Mouse (Mus musculus): ENCODE data around the gene Psme4. TPM values are rescaled to one million over a fixed set of nuclear protein-coding genes. Genes with fewer than 3 reads are reported as not detected.

Psme4 gene
- polyA plus RNA-seq, 1 experiment from 2014 or later = 38.3 TPM

DNA sequence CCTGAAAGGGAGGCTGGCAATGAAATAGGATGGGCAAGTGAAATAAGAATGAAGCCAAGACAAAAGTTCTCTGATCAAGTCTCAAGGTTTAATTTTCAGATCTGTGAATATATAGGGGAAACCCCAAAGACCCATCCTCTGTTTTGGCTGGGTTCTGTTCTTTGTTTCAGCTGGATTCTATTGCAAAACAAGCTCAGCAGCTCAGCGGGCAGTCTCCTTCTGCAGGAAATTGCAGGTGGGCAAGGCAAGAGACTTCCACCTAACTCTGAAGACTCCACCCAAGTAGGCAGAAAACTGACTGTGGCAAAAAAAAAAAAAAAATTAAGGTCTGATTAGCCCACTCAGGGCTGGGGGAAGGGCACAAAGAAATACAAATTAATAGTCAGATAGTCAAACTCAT is 9.6 kb upstream of the Psme4 start:
- no peaks in the 10 kb centered on the region for H3K4me1 ChIP-seq
- WGBS = 73% methylated on average over 1 of the region's 1 CpGs
- ATAC-seq (ENCODE audit: low FRiP score, low read depth) = no peak

DNA sequence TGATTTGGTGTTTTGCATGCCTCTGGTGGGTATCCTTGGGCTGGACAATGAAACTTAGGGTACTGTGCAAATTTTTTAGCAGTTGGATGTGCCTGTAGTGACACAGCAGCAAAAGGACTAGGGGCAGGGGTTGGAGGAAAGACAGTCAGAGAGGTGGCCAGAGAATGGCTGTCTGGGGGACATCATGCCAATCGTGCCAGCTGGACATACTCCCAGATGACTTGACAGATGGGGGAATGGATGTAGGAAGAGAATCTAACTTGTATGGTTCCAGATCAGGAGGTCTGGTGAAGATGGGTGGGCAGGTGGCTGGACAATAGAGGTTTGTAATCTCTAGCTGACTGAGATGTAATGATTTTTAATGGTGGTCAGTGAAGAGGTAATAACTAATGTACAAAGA is 6.5 kb upstream of the Psme4 start:
- Histone ChIP-seq H3K9ac (replicated peaks) (no peak overlapping the region), H3K36me3 (no peaks in the 10 kb centered on the region), H3K27me3 (no peaks in the 10 kb centered on the region), H3K27ac (replicated peaks) (no peak overlapping the region), H3K4me3 (no peak overlapping the region), H3K4me2 (replicated peaks) (no peak overlapping the region), H3K9me3 (no peaks in the 10 kb centered on the region), H3K4me1 (no peaks in the 10 kb centered on the region)
- WGBS = 73% methylated on average over 1 of the region's 1 CpGs
- ATAC-seq (ENCODE audit: low FRiP score, low read depth) = no peak

More for the DNA sequence above, 9.6 kb upstream of the Psme4 start:
- Histone ChIP-seq H3K9me3 (no peaks in the 10 kb centered on the region), H3K9ac (replicated peaks) (no peak overlapping the region), H3K27ac (replicated peaks) (no peak overlapping the region), H3K36me3 (no peaks in the 10 kb centered on the region), H3K4me2 (replicated peaks) (no peak overlapping the region), H3K4me3 (no peak overlapping the region), H3K27me3 (no peaks in the 10 kb centered on the region)

DNA sequence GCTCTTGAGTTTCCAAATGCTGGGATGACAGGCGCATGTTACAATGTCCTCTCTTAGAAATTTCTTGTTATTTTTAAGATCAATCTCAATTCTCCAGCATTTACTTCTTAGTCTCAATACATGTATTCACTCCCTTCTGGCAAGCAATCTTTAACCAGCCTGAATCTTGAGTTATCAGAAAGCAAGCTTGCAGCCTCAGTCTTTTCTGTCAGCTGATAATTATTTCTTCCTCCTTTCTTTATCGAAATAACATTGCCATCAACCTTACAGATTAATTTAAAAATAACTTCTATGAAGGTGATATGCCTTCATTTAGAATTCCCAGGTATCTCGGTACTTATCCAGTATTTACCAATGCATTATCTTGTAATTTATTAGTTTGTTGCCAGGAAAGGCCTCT is 709 bp upstream of the Psme4 start:
- ATAC-seq (ENCODE audit: low FRiP score, low read depth) = no peak
- H3K4me3 ChIP-seq = peak overlapping the region; percentile 96
- peak overlapping the region; percentile 64 for H3K4me2 ChIP-seq (replicated peaks)
- no peak overlapping the region for H3K27ac ChIP-seq (replicated peaks)
- 81% methylated on average over 3 of the region's 3 CpGs for WGBS
- peaks cover 12% of the 10 kb centered on the region for H3K4me1 ChIP-seq
- H3K9me3 ChIP-seq = no peaks in the 10 kb centered on the region
- H3K9ac ChIP-seq (replicated peaks) = no peak overlapping the region
- H3K27me3 ChIP-seq = no peaks in the 10 kb centered on the region
- H3K36me3 ChIP-seq = no peaks in the 10 kb centered on the region

DNA sequence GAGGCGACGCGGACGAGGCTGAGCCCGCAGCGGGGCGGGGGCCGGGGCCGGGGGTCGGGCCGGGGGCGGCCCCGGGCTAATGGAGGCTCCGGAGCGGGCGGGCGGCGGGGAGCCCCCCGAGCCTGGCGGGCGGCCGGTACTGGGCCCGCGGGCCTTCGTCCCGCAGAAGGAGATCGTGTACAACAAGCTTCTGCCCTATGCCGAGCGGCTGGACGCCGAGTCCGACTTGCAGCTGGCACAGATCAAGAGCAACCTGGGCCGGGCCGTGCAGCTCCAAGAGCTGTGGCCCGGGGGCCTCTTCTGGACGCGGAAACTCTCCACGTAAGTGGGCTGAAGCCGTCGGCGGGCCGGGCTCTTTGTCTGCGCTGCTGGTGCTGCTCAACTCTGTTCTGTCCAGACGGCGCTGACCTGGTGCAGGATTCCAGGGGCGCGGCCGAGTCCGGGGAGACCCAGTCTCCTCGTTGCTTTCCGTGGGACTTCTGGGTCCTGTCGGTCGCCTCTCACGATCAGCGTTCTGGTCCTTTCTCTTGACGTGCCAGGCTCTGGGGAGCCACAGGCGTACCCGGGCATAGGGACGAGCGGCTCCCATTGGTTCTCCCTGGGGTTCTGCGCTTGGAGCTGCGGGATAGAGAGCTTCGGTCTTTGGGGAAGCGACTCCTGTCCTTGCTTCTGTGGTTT is 517 bp downstream of the Psme4 start:
- Histone ChIP-seq H3K27me3 (no peaks in the 10 kb centered on the region), H3K4me1 (peaks cover 12% of the 10 kb centered on the region)
- under 1% methylated on average over 58 of the region's 64 CpGs for WGBS

DNA sequence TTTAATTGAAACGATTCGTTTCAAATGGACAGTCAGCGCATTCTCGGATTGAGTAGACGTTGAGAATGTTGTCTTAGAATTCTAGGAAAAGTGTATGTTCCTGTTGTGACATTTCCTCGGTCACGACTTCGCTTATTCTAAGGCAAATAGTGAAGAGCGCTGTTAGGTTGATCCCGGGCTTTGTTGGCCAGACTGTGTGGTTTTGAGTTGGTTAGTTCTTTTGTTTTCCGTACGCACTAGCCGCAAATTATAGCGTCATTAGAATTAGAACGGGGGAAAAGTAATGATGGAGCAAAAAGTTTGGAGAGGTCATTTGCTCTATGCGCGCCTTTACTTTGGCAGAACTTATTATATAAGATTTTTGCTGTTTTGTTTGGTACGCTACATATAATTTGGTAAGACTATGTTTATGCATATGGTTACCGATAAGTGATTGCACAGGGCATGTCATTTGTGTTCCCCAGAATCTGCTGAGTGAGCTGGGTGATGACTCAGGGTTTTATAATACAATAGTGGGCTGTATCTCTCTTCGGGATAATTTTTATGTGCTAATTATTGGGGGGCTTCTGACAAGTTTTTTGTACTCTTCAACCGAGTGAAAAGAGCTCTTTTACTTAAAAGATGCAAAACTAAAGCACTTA is 1.4 kb downstream of the Psme4 start:
- H3K4me2 ChIP-seq (replicated peaks) = peak overlapping the region; percentile 64
- H3K27ac ChIP-seq (replicated peaks) = peak overlapping the region; percentile 92
- no peak for ATAC-seq (ENCODE audit: low FRiP score, low read depth)
- WGBS = 4% methylated on average over 21 of the region's 21 CpGs
- H3K27me3 ChIP-seq = no peaks in the 10 kb centered on the region
- peak overlapping the region; percentile 97 for H3K9ac ChIP-seq (replicated peaks)
- peak overlapping the region; percentile 96 for H3K4me3 ChIP-seq
- H3K4me1 ChIP-seq = peaks cover 18% of the 10 kb centered on the region
- no peaks in the 10 kb centered on the region for H3K36me3 ChIP-seq
- H3K9me3 ChIP-seq = no peaks in the 10 kb centered on the region

More for the DNA sequence above, 517 bp downstream of the Psme4 start:
- peak overlapping the region; percentile 97 for H3K9ac ChIP-seq (replicated peaks)
- peak; percentile 79 for ATAC-seq (ENCODE audit: low FRiP score, low read depth)
- H3K4me2 ChIP-seq (replicated peaks) = peak overlapping the region; percentile 64
- no peaks in the 10 kb centered on the region for H3K36me3 ChIP-seq
- H3K27ac ChIP-seq (replicated peaks) = peak overlapping the region; percentile 92
- H3K4me3 ChIP-seq = peak overlapping the region; percentile 96
- no peaks in the 10 kb centered on the region for H3K9me3 ChIP-seq

DNA sequence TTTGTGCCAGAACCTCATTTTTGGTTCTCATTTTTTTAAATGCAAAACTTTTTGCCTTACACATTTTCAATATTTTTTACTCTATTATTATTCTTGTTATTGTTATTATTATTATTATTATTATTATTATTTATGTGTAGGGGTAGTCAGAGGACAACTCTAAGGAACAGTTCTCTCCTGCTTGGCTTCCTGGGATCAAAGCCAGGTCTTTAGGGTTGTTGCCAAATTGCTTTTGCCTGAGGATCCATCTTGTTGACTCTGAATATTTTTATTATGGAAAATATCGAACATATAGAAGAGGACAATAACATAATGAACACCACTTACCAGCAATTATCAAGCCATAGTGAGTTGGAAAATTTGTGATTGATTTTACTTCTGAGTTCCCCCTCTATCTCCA is 3.1 kb downstream of the Psme4 start:
- Histone ChIP-seq H3K36me3 (no peaks in the 10 kb centered on the region), H3K27ac (replicated peaks) (no peak overlapping the region), H3K4me1 (peaks cover 18% of the 10 kb centered on the region), H3K27me3 (no peaks in the 10 kb centered on the region), H3K9ac (replicated peaks) (no peak overlapping the region), H3K4me2 (replicated peaks) (no peak overlapping the region), H3K9me3 (no peaks in the 10 kb centered on the region), H3K4me3 (no peak overlapping the region)
- WGBS = 85% methylated on average over 1 of the region's 1 CpGs
- no peak for ATAC-seq (ENCODE audit: low FRiP score, low read depth)

DNA sequence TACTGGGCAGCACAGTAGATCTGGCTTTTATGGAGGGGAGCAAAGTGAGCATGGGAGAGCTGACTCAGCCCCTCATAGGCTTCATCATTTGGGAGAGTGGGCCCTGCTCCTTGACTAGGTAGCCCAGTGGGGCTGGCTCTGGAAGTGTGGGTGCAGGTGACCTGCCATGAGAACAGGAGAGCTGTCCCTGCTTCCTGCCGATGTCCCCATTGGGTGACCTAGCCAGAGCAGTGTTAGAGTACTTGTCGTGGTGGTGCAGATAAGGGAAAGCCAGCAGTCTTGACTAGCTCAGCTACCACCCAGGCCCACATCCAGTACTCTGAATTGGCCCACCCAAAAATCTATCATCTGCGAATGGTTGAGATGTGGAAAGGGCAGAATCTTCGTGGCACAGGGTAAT is 6.0 kb downstream of the Psme4 start:
- no peaks in the 10 kb centered on the region for H3K27me3 ChIP-seq
- no peak overlapping the region for H3K27ac ChIP-seq (replicated peaks)
- ATAC-seq (ENCODE audit: low FRiP score, low read depth) = no peak
- H3K4me2 ChIP-seq (replicated peaks) = no peak overlapping the region
- H3K4me3 ChIP-seq = no peak overlapping the region
- no peaks in the 10 kb centered on the region for H3K36me3 ChIP-seq
- no peaks in the 10 kb centered on the region for H3K9me3 ChIP-seq
- H3K4me1 ChIP-seq = peaks cover 18% of the 10 kb centered on the region
- 78% methylated on average over 4 of the region's 4 CpGs for WGBS
- H3K9ac ChIP-seq (replicated peaks) = no peak overlapping the region

DNA sequence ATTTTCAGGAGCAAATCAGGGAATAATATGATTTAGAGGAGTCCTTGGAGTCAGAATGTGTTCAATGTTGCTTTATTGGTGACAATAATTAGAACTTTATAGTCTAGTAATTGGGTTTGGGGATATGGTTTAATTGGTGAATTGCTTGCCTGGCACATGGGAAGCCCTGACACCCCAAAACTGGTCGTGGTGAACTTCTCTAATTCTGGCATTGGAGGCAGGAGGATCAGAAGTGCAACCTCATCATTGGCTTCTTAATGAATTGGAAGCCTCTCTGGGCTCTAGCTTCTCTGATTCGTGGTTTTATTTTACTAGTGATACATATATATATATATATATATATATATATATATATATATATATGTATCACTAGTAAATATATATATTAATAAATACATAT is 9.4 kb downstream of the Psme4 start:
- Histone ChIP-seq H3K9me3 (no peaks in the 10 kb centered on the region), H3K4me2 (replicated peaks) (no peak overlapping the region), H3K27ac (replicated peaks) (no peak overlapping the region), H3K4me1 (0 out of 2 replicates have a peak, but pooled peaks cover 6% of the 10 kb centered on the region), H3K36me3 (no peaks in the 10 kb centered on the region), H3K4me3 (no peak overlapping the region), H3K9ac (replicated peaks) (no peak overlapping the region), H3K27me3 (no peaks in the 10 kb centered on the region)
- ATAC-seq (ENCODE audit: low FRiP score, low read depth) = no peak
- 95% methylated on average over 2 of the region's 2 CpGs for WGBS

DNA sequence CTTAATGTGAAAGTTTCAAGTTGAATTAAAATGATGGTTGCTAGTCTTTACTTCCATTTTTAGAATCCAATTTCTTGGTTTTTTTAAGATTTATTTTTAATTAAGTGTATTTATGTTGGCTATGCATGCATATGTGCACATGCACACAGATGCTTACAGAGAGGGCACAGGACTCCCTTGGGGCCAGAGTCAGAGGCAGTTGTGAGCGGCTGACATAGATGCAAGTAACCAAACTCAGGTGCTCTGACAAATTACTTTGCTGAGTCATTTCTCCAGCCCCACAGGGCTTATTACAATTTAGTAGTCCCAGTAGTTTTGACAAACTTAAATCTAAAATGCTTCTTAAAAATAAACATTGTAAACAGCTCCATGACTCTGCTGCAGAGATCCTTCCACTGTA is 10.1 kb downstream of the Psme4 start:
- Histone ChIP-seq H3K4me2 (replicated peaks) (no peak overlapping the region), H3K4me3 (no peak overlapping the region), H3K4me1 (0 out of 2 replicates have a peak, but pooled peaks cover 6% of the 10 kb centered on the region), H3K27ac (replicated peaks) (no peak overlapping the region), H3K9me3 (no peaks in the 10 kb centered on the region), H3K9ac (replicated peaks) (no peak overlapping the region), H3K36me3 (no peaks in the 10 kb centered on the region), H3K27me3 (no peaks in the 10 kb centered on the region)
- WGBS = 84% methylated on average over 1 of the region's 1 CpGs
- ATAC-seq (ENCODE audit: low FRiP score, low read depth) = no peak

DNA sequence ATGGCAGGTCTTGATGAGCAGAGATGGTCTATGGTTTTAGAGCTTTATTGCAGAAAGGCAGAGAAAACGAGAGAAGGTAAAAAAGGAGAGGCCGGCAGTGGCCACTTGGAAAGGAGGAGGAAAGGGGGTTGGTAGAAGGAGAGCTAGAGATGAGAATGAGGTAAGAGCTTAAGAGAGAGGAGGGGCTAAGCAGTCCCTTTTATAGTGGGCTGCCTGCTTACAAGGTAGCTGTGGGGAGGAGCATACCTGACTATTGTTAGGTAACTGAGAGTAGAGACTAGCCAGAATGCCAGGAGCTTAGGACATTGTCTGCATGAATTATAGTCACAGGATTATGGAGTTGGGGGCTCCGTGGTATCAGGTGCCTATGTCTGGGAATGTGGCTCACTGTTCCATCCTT is 14.0 kb downstream of the Psme4 start:
- 52% methylated on average over 3 of the region's 3 CpGs for WGBS
- Histone ChIP-seq H3K4me1 (no peaks in the 10 kb centered on the region), H3K27ac (replicated peaks) (no peak overlapping the region), H3K27me3 (no peaks in the 10 kb centered on the region), H3K9ac (replicated peaks) (no peak overlapping the region), H3K36me3 (no peaks in the 10 kb centered on the region), H3K4me3 (no peak overlapping the region), H3K9me3 (no peaks in the 10 kb centered on the region), H3K4me2 (replicated peaks) (no peak overlapping the region)
- no peak for ATAC-seq (ENCODE audit: low FRiP score, low read depth)

DNA sequence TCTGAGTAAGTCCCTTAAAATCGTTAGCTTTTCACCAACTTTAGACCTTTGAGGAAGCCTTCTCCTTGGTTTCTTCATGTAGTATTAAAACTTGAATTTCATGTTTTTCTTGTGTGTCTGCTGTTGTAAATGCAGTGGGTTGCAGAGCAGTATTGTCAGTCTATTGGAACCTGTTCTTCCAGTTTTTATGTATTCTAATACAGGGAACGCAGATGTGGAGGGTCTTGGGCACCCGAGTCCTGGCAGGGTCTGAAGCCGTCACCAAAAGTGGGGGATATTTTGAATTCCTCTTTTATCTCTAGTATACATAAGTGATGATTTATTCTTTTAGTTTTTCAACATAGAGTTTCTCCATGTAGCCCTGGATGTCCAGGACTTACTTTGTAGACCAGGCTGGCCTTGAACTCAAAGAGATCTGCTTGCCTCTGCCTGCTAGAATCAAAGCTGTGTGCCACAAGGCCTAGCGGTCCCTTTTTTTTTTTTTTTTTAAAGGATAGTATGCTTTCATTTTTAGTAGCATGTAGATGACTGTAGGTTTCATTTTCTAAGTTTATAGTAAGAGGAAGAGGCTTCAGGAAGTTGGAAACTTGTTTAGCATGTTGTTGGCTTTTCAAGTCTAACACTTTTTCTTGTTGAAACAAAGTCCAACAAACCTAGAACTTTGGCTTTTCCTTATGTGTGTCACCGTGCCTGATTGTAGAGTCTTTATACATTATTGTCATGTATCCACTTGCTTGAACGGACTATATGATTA is 14.9 kb downstream of the Psme4 start:
- Histone ChIP-seq H3K4me1 (no peaks in the 10 kb centered on the region), H3K4me3 (no peak overlapping the region), H3K9me3 (no peaks in the 10 kb centered on the region), H3K9ac (replicated peaks) (no peak overlapping the region), H3K36me3 (no peaks in the 10 kb centered on the region), H3K27ac (replicated peaks) (no peak overlapping the region), H3K27me3 (no peaks in the 10 kb centered on the region), H3K4me2 (replicated peaks) (no peak overlapping the region)
- 95% methylated on average over 7 of the region's 7 CpGs for WGBS
- no peak for ATAC-seq (ENCODE audit: low FRiP score, low read depth)

DNA sequence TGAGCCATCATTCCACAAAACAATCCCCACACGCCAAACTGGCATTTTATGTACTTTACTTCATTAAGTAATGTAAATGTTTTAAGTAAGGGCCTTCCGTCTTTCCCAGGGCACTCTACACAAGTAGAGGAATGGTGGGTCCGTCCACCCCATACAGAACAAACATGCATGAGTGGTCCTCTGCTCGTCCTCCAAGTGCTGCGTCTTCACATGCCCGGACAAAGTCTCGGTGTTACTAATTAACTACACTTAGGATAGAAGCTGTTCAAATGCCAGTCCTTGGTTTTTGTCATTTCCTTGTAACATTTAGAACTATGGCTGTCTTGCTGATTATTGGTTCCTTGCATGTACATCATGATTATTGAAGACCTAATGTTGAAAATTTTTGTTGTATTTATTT is 21.2 kb downstream of the Psme4 start:
- H3K4me3 ChIP-seq = no peak overlapping the region
- no peaks in the 10 kb centered on the region for H3K27me3 ChIP-seq
- no peaks in the 10 kb centered on the region for H3K4me1 ChIP-seq
- H3K36me3 ChIP-seq = peaks cover 13% of the 10 kb centered on the region
- H3K9me3 ChIP-seq = no peaks in the 10 kb centered on the region
- no peak overlapping the region for H3K9ac ChIP-seq (replicated peaks)
- ATAC-seq (ENCODE audit: low FRiP score, low read depth) = no peak
- H3K4me2 ChIP-seq (replicated peaks) = no peak overlapping the region
- H3K27ac ChIP-seq (replicated peaks) = no peak overlapping the region
- WGBS = 96% methylated on average over 7 of the region's 7 CpGs

Data from midbrain, embryonic 12.5 days (tissue).